Mouse (Mus musculus) cerebellum, adult 2 months (tissue): Measurements from ENCODE around the gene Pfas. TPM values are rescaled to one million over a fixed set of nuclear protein-coding genes. Genes with fewer than 3 reads are reported as not detected.
"Not testable (repeated sequence)": the region's sequence is repeated elsewhere in the genome, so short reads cannot be mapped to it uniquely, and the experiment has no call there.

ENCODE experiments used
- DNase-seq, 2 experiments: peaks; one replicate each; pipeline ENCODE4 v3.0.0; 2021
- H3K27ac ChIP-seq: fragments of 200-500 bp; 2 replicates; pipeline ENCODE4 v1.5.1; 2012; ENCODE audit warnings: low read length, control low read depth, inconsistent platforms; ENCODE audit not compliant: insufficient read depth
- H3K27me3 ChIP-seq: fragments of 200-500 bp; 2 replicates; pipeline ENCODE4 v1.6.1; 2012; ENCODE audit warnings: inconsistent platforms, mild to moderate bottlenecking, low read length, moderate library complexity; ENCODE audit not compliant: control insufficient read depth, insufficient read depth
- H3K4me1 ChIP-seq: fragments of 200-500 bp; 2 replicates; pipeline ENCODE4 v1.6.1; 2011; ENCODE audit warnings: low read length; ENCODE audit not compliant: control insufficient read depth, insufficient read depth
- H3K4me3 ChIP-seq: fragments of 200-500 bp; replicated peaks from 2 replicates; pipeline ENCODE3; 2011; ENCODE audit warnings: mild to moderate bottlenecking, low read depth, low read length, control low read depth; ENCODE audit not compliant: insufficient read depth
- CTCF ChIP-seq: fragments of 200-500 bp; IDR thresholded peaks from 2 replicates; pipeline ENCODE4 v1.5.1; 2011; ENCODE audit warnings: low read depth, mild to moderate bottlenecking, control low read depth, low read length, moderate library complexity, borderline replicate concordance; ENCODE audit not compliant: insufficient read depth
- POLR2A ChIP-seq: fragments of 200-500 bp; IDR thresholded peaks from 2 replicates; pipeline ENCODE4 v1.6.1; 2011; ENCODE audit warnings: low read length, control low read depth, borderline replicate concordance; ENCODE audit not compliant: insufficient read depth
- WGBS: fragments of 180-500 bp; shearing (Covaris S2); methylation state at CpG from one replicate; pipeline ENCODE4 v1.1.7; 2018; 5-methylcytosine and 5-hydroxymethylcytosine counted together
- polyA plus RNA-seq: library from polyadenylated mRNA; depleted of rRNA; stranded (reverse); fragments of >200 nt; gene quantifications from 2 replicates; pipeline ENCODE4 v1.2.3, GENCODE M21; 2012

Gene Pfas
- polyA plus RNA-seq, 1 experiment, result 23.2 TPM

- Histone ChIP-seq H3K27ac (no peak overlapping the region), H3K27me3 (no peaks in the 10 kb centered on the region), H3K4me1 (no peaks in the 10 kb centered on the region), H3K4me3 (no peak overlapping the region)
- no peak for TF ChIP-seq CTCF
- TF ChIP-seq POLR2A, result no peak
- no peak for DNase-seq
- 87% methylated on average over 15 of the region's 15 CpGs for WGBS
Measured at GRCm38 (mm10) chr11:69010400-69011323, 2.4 kb upstream of the Pfas start.

- Histone ChIP-seq H3K4me1 (no peaks in the 10 kb centered on the region), H3K4me3 (no peak overlapping the region), H3K27ac (no peak overlapping the region), H3K27me3 (no peaks in the 10 kb centered on the region)
- 81% methylated on average over 1 of the region's 1 CpGs for WGBS
- TF ChIP-seq CTCF (no peak), POLR2A (no peak)
- no peak for DNase-seq
Measured at GRCm38 (mm10) chr11:69009508-69009907, 1.2 kb upstream of the Pfas start.

- not testable (repeated sequence) for H3K27ac ChIP-seq, H3K4me3 ChIP-seq, H3K27me3 ChIP-seq, H3K4me1 ChIP-seq, DNase-seq
Measured at GRCm38 (mm10) chr11:69006575-69006974, 1.7 kb downstream of the Pfas start.

GRCm38 (mm10) chr11:69005193-69005592, 3.1 kb downstream of the Pfas start:
- Histone ChIP-seq H3K4me1 (no peaks in the 10 kb centered on the region), H3K27me3 (no peaks in the 10 kb centered on the region), H3K4me3 (no peak overlapping the region), H3K27ac (no peak overlapping the region)
- TF ChIP-seq CTCF (no peak), POLR2A (no peak)
- DNase-seq, result no peak
- 74% methylated on average over 7 of the region's 7 CpGs for WGBS

GRCm38 (mm10) chr11:69003592-69003991, 4.7 kb downstream of the Pfas start:
- Histone ChIP-seq H3K4me3 (no peak overlapping the region), H3K27ac (no peak overlapping the region), H3K27me3 (no peaks in the 10 kb centered on the region), H3K4me1 (no peaks in the 10 kb centered on the region)
- no peak for DNase-seq
- 45% methylated on average over 4 of the region's 4 CpGs for WGBS
- no peak for TF ChIP-seq POLR2A
- TF ChIP-seq CTCF, result 0 out of 2 replicates have a peak, but pooled peaks have one; percentile 18

DNA sequence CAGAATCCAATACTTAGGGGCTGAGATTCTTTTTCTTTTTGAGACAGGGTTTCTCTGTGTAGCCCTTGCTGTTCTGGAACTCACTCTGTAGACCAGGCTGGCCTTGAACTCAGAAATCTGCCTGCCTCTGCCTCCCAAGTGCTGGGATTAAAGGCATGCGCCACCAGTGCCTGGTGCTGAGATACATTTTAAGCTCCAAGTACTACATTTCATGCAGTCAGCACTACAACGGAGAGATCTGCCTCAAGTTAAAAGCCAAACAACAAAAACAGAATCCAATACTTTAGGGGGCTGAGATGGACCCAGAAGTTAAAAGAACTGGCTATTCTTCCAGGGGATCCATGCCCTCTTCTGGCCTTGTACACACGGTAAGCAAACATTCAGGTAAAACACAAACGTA, 5.5 kb downstream of the Pfas start:
- H3K27ac ChIP-seq, H3K4me3 ChIP-seq, DNase-seq, H3K4me1 ChIP-seq, H3K27me3 ChIP-seq: not testable (repeated sequence)
- 90% methylated on average over 4 of the region's 4 CpGs for WGBS

DNA sequence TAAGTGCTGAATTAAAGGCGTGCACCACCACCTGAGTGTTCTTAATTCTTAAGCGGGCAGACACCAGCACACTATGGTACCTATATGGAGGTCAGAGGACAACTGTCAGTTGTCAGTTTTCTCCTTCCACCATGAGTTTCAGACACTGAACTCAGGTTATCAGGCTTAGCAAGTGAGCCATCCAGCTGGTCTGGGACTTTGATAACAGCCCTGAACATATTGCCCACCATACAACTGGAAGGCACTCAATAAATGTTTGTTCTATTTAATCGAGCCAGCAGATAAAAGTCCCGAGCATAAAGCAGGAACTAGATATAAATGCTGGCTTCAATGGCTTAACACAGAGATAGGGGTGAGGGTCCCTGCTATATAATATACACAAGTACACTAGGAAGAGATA, 11.2 kb downstream of the Pfas start:
- WGBS, result 89% methylated on average over 4 of the region's 4 CpGs
- H3K4me1 ChIP-seq, result peaks cover 19% of the 10 kb centered on the region
- H3K27ac ChIP-seq, result no peak overlapping the region
- no peak for TF ChIP-seq CTCF
- TF ChIP-seq POLR2A, result no peak
- H3K4me3 ChIP-seq, result no peak overlapping the region
- no peaks in the 10 kb centered on the region for H3K27me3 ChIP-seq
- DNase-seq, result no peak

DNA sequence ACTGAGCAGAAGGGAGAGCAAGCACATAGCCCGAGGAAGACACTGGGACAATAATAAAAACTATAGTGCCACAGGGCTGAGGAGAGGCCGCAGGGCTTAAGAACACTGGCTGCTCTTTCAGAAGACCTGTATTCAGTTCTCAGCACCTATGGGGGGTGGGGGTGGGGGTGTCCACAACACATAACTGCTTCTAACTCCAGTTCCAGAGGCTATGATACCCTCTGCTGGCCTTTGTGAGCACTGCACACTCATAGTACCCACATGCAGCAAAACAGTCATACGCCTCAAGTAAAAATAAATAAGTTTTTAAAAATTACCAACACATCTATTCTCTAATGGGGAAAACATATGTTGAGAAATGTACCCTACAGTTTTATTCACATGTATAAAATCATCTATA, 13.9 kb downstream of the Pfas start:
- peaks cover 24% of the 10 kb centered on the region for H3K4me1 ChIP-seq
- WGBS, result 98% methylated on average over 3 of the region's 3 CpGs
- no peak overlapping the region for H3K27ac ChIP-seq
- DNase-seq, result no peak
- H3K4me3 ChIP-seq, result no peak overlapping the region
- TF ChIP-seq POLR2A (no peak), CTCF (peak; percentile 16; the same call in 1 of the 2 replicates)
- no peaks in the 10 kb centered on the region for H3K27me3 ChIP-seq

- DNase-seq, result peak; percentile 62 to 77
- Histone ChIP-seq H3K27ac (0 out of 2 replicates have a peak overlapping the region, but pooled peaks have one; percentile 14), H3K27me3 (no peaks in the 10 kb centered on the region), H3K4me1 (peaks cover 25% of the 10 kb centered on the region), H3K4me3 (no peak overlapping the region)
- WGBS, result 28% methylated on average over 7 of the region's 7 CpGs
- TF ChIP-seq CTCF (no peak), POLR2A (no peak)
Measured at GRCm38 (mm10) chr11:68993122-68993521, 15.1 kb downstream of the Pfas start.
